Mouse (Mus musculus) heart, embryonic 13.5 days (tissue): ENCODE measurements around the gene Bdnf. TPM values are rescaled to one million over a fixed set of nuclear protein-coding genes. Genes with fewer than 3 reads are reported as not detected.

ENCODE experiments used
- ATAC-seq: fragments of 200-750 bp; cut with Nextera tagmentation; 2 replicates; pipeline ENCODE4 v1.8.0; 2017; ENCODE audit warnings: moderate TSS enrichment; ENCODE audit not compliant: insufficient number of reproducible peaks, low FRiP score, low TSS enrichment; ENCODE audit errors: extremely low read depth
- H3K27ac ChIP-seq: fragments of 300-500 bp; sonication (generic); replicated peaks from 2 replicates; pipeline ENCODE4 v1.5.1; 2015; ENCODE audit warnings: moderate library complexity, mild to moderate bottlenecking, inconsistent platforms
- H3K27me3 ChIP-seq: fragments of 300-500 bp; sonication (generic); replicated peaks from 2 replicates; pipeline ENCODE4 v1.6.1; 2015; ENCODE audit warnings: mild to moderate bottlenecking, inconsistent platforms
- H3K36me3 ChIP-seq: fragments of 300-500 bp; sonication (generic); 2 replicates; pipeline ENCODE4 v1.6.1; 2015; ENCODE audit warnings: mild to moderate bottlenecking, inconsistent platforms
- H3K4me1 ChIP-seq: fragments of 300-500 bp; sonication (generic); 2 replicates; pipeline ENCODE4 v1.6.1; 2015; ENCODE audit warnings: inconsistent platforms
- H3K4me2 ChIP-seq: fragments of 300-500 bp; sonication (generic); 2 replicates; pipeline ENCODE4 v1.6.1; 2015; ENCODE audit warnings: inconsistent platforms, mild to moderate bottlenecking, moderate library complexity
- H3K4me3 ChIP-seq: fragments of 300-500 bp; sonication (generic); 2 replicates; pipeline ENCODE4 v1.5.1; 2015; ENCODE audit warnings: moderate library complexity, mild to moderate bottlenecking, inconsistent platforms
- H3K9ac ChIP-seq: fragments of 300-500 bp; sonication (generic); 2 replicates; pipeline ENCODE4 v1.6.1; 2015; ENCODE audit warnings: inconsistent platforms, mild to moderate bottlenecking, moderate library complexity
- H3K9me3 ChIP-seq: fragments of 300-500 bp; sonication (generic); 2 replicates; pipeline ENCODE4 v1.6.1; 2016; ENCODE audit warnings: inconsistent platforms
- WGBS: fragments of 180-500 bp; shearing (Covaris S2); methylation state at CpG from one replicate; pipeline ENCODE4 v1.1.7; 2015; ENCODE audit warnings: mixed read lengths; 5-methylcytosine and 5-hydroxymethylcytosine counted together
- polyA plus RNA-seq: library from polyadenylated mRNA; unstranded; fragments of >200 nt; fragmentation: Nextera tagmentation; extraction: Ambion mirVana; gene quantifications from 2 replicates; pipeline ENCODE4 v1.2.1, GENCODE M21; 2015

The Bdnf gene
- polyA plus RNA-seq, 1 experiment from 2014 or later = 0.75 TPM

DNA sequence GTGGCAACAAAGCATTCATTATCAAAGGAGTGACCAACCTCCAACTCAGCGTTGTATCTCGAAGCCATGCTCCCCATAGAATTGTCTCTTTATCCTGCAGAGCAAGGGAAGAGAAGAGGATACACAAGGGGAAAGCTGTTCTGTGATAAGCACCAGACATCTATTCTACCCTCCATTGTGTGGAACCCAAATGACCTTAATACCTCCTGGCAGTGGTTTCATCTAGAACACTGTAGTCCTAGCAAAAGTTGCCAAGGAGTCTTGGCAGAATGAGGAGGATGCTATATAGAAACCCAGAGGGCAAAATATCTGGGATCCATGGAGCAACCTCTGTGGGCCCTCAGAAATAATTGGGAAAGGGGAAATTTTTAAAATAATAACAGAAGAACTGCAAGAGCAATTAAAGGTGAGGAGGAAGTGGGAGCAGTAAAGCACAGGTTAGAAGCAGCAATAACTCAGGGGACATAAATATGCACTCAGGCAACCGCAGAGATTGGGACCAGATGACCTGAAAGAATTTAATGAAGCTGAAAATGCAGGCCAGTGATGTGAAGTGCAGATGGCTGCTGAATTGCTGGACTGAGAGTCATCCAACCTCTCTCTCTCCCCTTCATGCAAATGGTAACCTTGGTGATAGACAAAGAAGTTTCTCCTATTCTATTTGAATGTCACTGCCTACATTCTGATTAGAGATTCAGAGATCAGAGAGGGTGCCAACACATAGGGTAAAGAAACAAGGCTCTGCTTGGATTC lies 68.9 kb downstream of the Bdnf start:
- no peaks in the 10 kb centered on the region for H3K9me3 ChIP-seq
- WGBS = 62% methylated on average over 3 of the region's 3 CpGs
- no peak overlapping the region for H3K4me2 ChIP-seq
- H3K27me3 ChIP-seq = no peaks in the 10 kb centered on the region
- no peak for ATAC-seq
- H3K27ac ChIP-seq = no peak overlapping the region
- H3K36me3 ChIP-seq = no peaks in the 10 kb centered on the region
- no peak overlapping the region for H3K9ac ChIP-seq
- H3K4me1 ChIP-seq = no peaks in the 10 kb centered on the region
- no peak overlapping the region for H3K4me3 ChIP-seq

GRCm38 (mm10) chr2:109746223-109746622 lies 71.7 kb downstream of the Bdnf start:
- Histone ChIP-seq H3K9me3 (no peaks in the 10 kb centered on the region), H3K27me3 (no peaks in the 10 kb centered on the region), H3K4me3 (no peak overlapping the region), H3K9ac (no peak overlapping the region), H3K36me3 (no peaks in the 10 kb centered on the region), H3K27ac (no peak overlapping the region), H3K4me1 (no peaks in the 10 kb centered on the region), H3K4me2 (no peak overlapping the region)
- WGBS = 9% methylated on average over 1 of the region's 1 CpGs
- ATAC-seq = no peak

GRCm38 (mm10) chr2:109748412-109748811 lies 73.9 kb downstream of the Bdnf start:
- Histone ChIP-seq H3K36me3 (no peaks in the 10 kb centered on the region), H3K4me2 (no peak overlapping the region), H3K4me1 (no peaks in the 10 kb centered on the region), H3K9ac (no peak overlapping the region), H3K27me3 (no peaks in the 10 kb centered on the region), H3K27ac (no peak overlapping the region), H3K9me3 (no peaks in the 10 kb centered on the region), H3K4me3 (no peak overlapping the region)
- no peak for ATAC-seq

GRCm38 (mm10) chr2:109748815-109749214 lies 74.3 kb downstream of the Bdnf start:
- Histone ChIP-seq H3K27me3 (no peaks in the 10 kb centered on the region), H3K27ac (no peak overlapping the region), H3K36me3 (no peaks in the 10 kb centered on the region), H3K9ac (no peak overlapping the region), H3K4me3 (no peak overlapping the region), H3K4me1 (no peaks in the 10 kb centered on the region), H3K9me3 (no peaks in the 10 kb centered on the region), H3K4me2 (no peak overlapping the region)
- WGBS = 72% methylated on average over 4 of the region's 4 CpGs
- no peak for ATAC-seq

- Histone ChIP-seq H3K27ac (no peak overlapping the region), H3K36me3 (no peaks in the 10 kb centered on the region), H3K4me1 (no peaks in the 10 kb centered on the region), H3K4me3 (no peak overlapping the region), H3K9me3 (no peaks in the 10 kb centered on the region), H3K4me2 (no peak overlapping the region), H3K9ac (no peak overlapping the region), H3K27me3 (no peaks in the 10 kb centered on the region)
- ATAC-seq = no peak
These were observed 75.5 kb downstream of the Bdnf start for GRCm38 (mm10) chr2:109749964-109750363.

DNA sequence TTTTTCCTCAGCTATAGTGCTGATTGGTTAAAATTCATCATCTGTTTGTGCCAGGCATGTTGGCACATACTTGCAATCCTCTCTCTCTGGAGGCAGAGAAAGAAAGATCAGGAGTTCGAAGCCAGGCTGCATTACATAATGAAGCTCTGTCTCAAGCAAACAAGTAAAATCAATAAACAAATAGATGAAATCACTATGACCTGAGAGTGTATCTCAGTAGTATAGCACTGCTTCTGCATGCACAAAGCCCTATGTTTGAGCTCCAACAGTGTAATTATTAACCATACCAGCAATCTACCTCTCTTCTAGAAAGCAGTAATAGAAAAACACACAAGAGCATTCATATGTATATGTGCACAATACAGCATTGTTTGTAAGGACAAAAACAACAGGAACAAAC lies 76.0 kb downstream of the Bdnf start:
- no peaks in the 10 kb centered on the region for H3K27me3 ChIP-seq
- no peak overlapping the region for H3K27ac ChIP-seq
- no peak overlapping the region for H3K4me2 ChIP-seq
- H3K4me1 ChIP-seq = no peaks in the 10 kb centered on the region
- H3K9me3 ChIP-seq = no peaks in the 10 kb centered on the region
- WGBS = 73% methylated on average over 1 of the region's 1 CpGs
- no peaks in the 10 kb centered on the region for H3K36me3 ChIP-seq
- H3K4me3 ChIP-seq = no peak overlapping the region
- H3K9ac ChIP-seq = no peak overlapping the region
- ATAC-seq = no peak

DNA sequence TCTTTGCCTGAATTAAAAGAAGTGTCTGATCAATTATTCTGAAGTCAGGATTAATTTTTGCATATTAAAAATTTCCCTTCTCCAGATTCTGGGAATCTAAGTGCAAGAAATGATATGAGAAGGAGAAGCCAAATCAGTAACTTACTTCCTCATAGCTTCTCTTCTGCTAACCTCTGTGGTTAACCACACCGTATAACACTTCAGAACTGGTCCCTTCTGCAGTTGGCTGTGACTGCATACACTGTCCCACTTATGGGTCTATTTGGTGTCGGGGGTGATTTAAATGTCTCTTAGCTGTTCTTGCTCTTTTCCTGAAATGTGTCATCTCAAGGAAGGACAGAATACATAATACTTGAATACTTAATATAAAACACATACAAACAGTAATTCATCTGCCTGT lies 81.8 kb downstream of the Bdnf start:
- H3K4me3 ChIP-seq = no peak overlapping the region
- no peak overlapping the region for H3K9ac ChIP-seq
- H3K27ac ChIP-seq = no peak overlapping the region
- WGBS = 79% methylated on average over 2 of the region's 2 CpGs
- H3K36me3 ChIP-seq = no peaks in the 10 kb centered on the region
- H3K4me1 ChIP-seq = no peaks in the 10 kb centered on the region
- ATAC-seq = no peak
- no peaks in the 10 kb centered on the region for H3K9me3 ChIP-seq
- no peaks in the 10 kb centered on the region for H3K27me3 ChIP-seq
- no peak overlapping the region for H3K4me2 ChIP-seq

GRCm38 (mm10) chr2:109766772-109767171 lies 92.3 kb downstream of the Bdnf start:
- ATAC-seq = no peak
- Histone ChIP-seq H3K4me3 (no peak overlapping the region), H3K4me1 (no peaks in the 10 kb centered on the region), H3K27ac (no peak overlapping the region), H3K36me3 (no peaks in the 10 kb centered on the region), H3K9ac (no peak overlapping the region), H3K9me3 (no peaks in the 10 kb centered on the region), H3K27me3 (no peaks in the 10 kb centered on the region), H3K4me2 (no peak overlapping the region)
- WGBS = 72% methylated on average over 2 of the region's 2 CpGs

GRCm38 (mm10) chr2:109768814-109769213 lies 94.3 kb downstream of the Bdnf start:
- no peak overlapping the region for H3K4me3 ChIP-seq
- ATAC-seq = no peak
- H3K4me1 ChIP-seq = no peaks in the 10 kb centered on the region
- H3K36me3 ChIP-seq = no peaks in the 10 kb centered on the region
- no peaks in the 10 kb centered on the region for H3K27me3 ChIP-seq
- no peak overlapping the region for H3K4me2 ChIP-seq
- H3K9ac ChIP-seq = no peak overlapping the region
- whole genome bisulfite sequencing = 82% methylated on average over 3 of the region's 3 CpGs
- no peak overlapping the region for H3K27ac ChIP-seq
- H3K9me3 ChIP-seq = no peaks in the 10 kb centered on the region

DNA sequence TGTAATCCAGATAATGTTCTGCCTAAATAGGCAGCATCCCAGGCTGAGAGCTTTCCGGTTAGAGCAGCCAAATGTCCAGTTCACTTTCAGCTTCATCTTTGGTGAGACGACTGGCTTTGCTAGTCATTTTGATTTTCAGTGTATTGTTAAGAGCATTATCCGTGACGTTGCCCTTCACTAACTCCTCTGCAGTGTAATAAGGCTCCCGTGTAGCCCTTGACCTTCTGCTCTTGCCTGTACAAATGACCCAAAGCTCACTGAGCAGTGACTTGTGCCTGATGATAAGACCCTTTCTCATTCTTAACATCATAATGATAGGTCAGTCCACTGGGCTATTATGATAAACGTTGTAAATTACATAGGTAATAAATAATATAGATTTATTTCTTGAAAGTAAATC lies 101.9 kb downstream of the Bdnf start:
- ATAC-seq = no peak
- Histone ChIP-seq H3K4me1 (no peaks in the 10 kb centered on the region), H3K27ac (no peak overlapping the region), H3K9ac (no peak overlapping the region), H3K4me2 (no peak overlapping the region), H3K36me3 (no peaks in the 10 kb centered on the region), H3K4me3 (no peak overlapping the region), H3K27me3 (no peaks in the 10 kb centered on the region), H3K9me3 (no peaks in the 10 kb centered on the region)
- 69% methylated on average over 6 of the region's 6 CpGs for WGBS
